Mouse (Mus musculus): ENCODE data around the gene Rpl13a. TPM values are rescaled to one million over a fixed set of nuclear protein-coding genes. Genes with fewer than 3 reads are reported as not detected.
"Not testable (repeated sequence)": the region's sequence is repeated elsewhere in the genome, so short reads cannot be mapped to it uniquely, and the experiment has no call there.

The Rpl13a gene
- total RNA-seq, 2 experiments from 2014 or later, result 3,605 to 4,750 TPM

DNA sequence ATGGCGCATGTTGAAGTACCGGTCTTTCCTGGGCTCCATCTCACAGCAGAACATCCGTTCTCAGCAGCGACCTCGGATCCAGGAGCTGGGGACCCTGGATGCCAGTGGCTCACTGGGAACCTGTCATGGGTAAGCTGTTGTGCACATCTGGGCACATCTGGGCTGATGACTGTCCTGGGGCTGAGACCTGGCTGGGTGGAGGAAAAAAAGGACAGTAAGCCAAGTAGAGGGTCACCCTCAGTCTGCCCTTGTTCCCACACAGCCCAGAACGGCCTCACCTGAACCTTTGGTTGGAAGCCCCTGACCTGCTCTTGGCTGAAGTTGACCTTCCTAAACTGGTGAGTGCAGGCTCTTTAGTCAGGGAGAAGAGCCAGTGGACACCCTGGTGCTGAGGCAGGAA is 30.4 kb upstream of the Rpl13a start:
- no peak for ATAC-seq (replicated peaks; ENCODE audit: poor library complexity, severe bottlenecking)

DNA sequence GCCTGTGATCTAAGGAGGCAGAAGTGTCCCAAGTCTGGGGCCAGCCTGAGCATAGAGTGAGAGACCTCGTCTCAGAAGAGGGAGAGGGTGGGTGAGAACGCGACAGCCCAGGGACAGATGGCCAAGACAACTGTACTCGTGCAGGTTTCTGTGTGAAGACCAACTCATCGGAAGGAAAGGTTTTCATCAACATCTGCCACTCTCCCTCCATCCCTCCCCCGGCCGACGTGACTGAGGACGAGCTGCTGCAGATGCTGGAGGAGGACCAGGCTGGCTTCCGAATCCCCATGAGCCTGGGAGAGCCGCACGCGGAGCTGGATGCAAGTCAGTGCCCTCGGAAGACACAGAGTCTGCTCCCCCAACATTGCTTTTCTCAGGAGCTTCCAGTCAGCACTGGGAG is 28.9 kb upstream of the Rpl13a start:
- ATAC-seq (replicated peaks; ENCODE audit: poor library complexity, severe bottlenecking), result no peak

DNA sequence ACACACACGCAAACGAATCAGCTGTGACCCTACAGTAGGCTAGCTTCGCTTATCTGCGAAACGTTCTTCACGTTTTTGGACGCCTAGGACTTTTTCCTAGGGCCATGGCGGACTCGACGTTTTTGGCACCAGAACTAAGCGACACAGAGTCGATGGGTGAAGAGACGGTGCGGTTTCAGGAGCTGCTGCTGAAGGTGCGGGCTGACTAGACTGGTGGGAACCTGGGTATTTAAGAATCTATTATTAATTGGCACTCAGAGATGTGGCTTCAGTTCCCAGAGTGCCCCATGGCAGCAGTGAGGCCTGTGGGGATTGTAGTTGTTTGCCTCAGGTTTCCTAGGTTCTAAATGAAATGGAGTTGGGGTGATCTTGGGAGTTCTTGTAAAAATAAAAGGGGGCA is 27.6 kb upstream of the Rpl13a start:
- ATAC-seq (replicated peaks; ENCODE audit: poor library complexity, severe bottlenecking), result no peak

DNA sequence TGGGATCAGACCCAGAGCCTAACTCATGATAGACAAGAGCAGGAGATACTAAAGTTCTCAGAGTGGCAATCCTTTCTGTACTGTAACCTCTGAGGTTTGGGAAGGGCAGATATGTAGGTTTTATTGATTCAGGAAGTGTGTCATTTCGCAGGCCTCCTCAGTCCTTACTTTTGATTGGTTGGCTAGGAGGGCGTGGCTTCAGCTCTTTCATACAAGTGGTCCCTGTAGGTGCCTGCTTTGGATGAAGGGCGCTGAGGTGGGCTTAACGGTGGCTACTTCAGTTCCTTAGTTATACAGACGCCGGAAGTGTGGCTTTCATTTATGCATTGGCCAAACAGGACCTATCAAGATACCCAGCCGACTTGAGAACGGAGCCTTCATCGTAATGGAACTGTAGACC is 27.0 kb upstream of the Rpl13a start:
- no peak for ATAC-seq (replicated peaks; ENCODE audit: poor library complexity, severe bottlenecking)

DNA sequence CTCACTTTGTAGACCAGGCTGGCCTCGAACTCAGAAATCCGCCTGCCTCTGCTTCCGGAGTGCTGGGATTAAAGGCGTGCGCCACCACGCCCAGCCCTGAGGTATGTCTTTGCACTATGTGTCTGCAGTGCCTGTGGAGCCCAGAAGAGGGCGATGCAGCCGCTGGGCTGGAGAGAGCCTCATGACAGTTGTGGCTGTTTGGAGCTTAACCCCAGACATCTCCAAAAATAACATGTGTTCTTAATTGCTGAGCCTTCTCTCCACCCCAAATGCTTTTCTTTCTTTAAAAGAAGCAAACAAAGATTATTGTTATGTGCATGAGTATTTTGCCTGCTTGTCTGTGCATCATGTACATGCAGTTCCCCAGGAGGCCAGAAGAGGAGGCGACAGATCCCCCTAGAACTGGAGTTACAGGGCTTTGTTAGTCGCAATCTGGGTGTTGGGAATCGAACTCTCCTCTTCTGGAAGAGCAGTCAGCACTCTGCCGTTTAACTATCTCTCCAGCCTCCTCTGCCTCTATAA is 26.5 kb upstream of the Rpl13a start:
- ATAC-seq (replicated peaks; ENCODE audit: poor library complexity, severe bottlenecking), result 0 out of 2 replicates have a peak, but pooled peaks have one; percentile 31

DNA sequence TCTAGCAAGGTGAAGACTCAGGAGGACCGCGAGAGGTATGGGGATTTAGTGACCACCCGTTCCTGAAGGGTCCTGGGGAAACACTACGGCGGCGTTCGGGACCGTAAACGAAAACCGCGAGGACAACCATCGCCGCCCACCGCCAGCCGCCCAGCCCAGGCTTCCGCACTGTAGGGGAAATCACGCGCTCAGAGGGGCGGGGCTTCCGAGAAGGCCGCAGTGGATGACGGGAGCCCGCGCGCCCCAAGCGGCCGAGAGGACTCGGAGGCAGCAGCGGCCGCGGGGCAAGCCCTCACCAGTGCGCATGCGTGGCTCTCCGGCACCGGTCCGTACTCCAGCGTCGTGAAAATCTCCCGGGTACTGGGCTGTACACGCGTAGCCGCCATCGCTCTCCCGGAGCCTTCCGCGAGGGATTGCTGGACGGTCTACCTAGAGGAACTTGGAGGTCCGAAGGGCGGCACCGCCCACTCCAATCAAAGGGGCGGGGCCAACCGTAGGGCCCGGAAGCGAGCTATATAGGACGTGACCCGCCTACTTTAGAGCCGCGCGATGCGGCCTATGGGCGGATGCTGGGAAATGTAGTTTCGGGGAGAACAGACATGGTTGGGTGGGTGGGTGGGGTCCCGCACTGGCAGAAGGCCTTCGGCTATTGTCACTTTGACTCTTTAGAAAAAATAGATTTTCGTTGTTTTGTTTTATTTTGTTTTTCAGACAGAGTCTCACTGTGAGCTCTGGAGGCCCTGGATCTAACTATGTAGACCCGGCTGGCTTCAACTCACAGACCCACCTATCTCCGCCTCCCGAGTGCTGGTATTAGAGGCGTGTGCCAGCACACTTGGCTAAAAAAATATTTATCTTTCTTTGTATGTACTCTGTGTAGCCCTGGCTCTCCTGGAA is 25.8 kb upstream of the Rpl13a start, which contains the start of the genes Pih1d1 and Aldh16a1:
TSS of gene Pih1d1 (plus strand) at position 208 of the 897 bp plus-strand sequence.
TSS of gene Aldh16a1 (minus strand) at position 489 of the 897 bp plus-strand sequence.
- peak; percentile 90 for ATAC-seq (replicated peaks; ENCODE audit: poor library complexity, severe bottlenecking)

DNA sequence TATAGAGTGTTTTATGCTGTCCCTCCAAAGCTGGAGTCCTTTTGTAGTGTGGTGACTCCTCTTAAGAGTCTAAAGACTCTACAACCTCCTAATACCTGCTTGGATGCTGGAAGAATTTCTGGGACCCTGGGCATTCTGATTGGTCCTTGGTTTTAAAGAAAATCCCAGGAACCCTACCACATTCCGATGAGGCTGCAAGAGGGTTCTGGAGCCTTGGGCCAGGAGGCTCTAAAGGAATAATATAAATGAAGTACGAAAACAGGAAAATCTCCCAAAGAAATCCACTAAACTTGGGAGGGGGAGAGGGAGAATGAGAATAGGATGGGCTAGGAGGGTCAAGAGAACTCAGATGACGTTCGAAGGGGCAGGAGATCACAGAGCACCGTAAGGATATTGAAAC is 25.0 kb upstream of the Rpl13a start:
- no peak for ATAC-seq (replicated peaks; ENCODE audit: poor library complexity, severe bottlenecking)

DNA sequence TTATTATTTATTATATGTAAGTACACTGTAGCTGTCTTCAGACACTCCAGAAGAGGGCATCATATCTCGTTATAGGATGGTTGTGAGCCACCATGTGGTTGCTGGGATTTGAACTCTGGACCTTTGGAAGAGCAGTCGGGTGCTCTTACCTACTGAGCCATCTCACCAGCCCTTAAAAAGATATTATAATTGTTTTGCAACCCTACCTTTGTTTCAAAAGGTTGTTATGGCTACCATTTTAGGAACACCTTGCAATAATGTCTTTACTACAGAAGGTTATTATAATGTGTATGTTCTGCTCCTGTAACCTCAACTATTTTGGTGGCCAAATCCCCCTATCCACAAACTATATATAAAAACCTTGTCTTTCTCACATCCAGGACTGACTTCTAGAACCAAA is 24.5 kb upstream of the Rpl13a start:
- not testable (repeated sequence) for ATAC-seq (replicated peaks; ENCODE audit: poor library complexity, severe bottlenecking)

DNA sequence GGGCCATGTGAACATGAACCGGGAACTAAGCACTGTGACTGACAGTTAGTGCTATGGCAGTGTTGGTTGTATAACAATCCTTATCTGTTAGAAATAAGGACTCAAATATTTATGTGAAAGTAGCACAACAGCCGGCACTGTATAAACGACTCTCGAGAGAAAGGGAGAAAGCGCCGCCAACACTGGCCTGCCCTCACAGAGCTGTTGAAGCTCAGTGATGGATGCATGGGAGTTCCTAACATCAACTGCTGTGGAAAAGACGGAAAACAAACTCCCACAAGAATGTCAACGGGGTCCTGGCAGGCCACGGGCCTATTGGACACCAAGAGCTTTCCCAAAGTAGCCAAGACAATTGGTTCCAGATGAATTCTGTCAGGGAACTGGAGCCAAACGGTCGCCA is 22.7 kb upstream of the Rpl13a start:
- ATAC-seq (replicated peaks; ENCODE audit: poor library complexity, severe bottlenecking), result no peak

DNA sequence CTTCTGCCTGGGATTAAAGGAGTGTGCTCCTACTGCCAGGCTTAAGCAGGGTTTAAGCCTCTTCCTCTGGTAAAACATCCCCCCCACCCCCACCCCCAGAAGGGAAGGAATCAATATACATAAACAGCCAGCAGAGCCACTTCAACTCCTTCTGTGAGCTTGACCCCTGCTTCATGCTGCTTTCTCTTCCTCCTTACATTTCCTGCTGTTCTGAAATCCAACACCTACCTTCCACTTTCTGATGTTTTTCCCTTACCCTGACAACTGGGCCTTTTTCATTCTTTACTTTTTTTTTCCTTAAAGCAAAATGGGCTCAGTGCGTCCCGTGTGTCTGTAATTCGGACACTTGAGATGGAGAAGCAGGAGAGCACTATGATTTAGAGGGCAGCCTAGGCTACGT is 21.8 kb upstream of the Rpl13a start:
- ATAC-seq (replicated peaks; ENCODE audit: poor library complexity, severe bottlenecking), result 0 out of 2 replicates have a peak, but pooled peaks have one; percentile 17

DNA sequence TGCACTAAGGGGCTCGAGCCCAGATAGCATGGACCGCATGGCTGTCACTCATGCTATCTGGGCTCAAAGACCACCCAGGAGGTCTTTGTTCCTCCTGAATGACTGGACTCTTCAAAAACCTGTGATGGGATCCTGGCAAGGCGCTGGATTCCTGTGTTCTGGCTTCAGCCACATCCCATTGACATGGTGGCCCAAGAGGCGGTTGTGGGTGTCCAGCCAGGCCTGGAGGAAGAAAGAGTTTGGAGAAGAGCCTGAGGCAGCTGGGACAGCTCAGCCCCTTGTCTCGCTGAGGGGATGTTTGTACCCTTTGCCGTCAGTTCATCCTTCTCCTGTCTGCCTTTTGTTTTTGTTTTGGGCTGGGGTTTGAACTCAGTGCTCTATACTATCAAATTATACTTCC is 21.0 kb upstream of the Rpl13a start:
- ATAC-seq (replicated peaks; ENCODE audit: poor library complexity, severe bottlenecking), result no peak

DNA sequence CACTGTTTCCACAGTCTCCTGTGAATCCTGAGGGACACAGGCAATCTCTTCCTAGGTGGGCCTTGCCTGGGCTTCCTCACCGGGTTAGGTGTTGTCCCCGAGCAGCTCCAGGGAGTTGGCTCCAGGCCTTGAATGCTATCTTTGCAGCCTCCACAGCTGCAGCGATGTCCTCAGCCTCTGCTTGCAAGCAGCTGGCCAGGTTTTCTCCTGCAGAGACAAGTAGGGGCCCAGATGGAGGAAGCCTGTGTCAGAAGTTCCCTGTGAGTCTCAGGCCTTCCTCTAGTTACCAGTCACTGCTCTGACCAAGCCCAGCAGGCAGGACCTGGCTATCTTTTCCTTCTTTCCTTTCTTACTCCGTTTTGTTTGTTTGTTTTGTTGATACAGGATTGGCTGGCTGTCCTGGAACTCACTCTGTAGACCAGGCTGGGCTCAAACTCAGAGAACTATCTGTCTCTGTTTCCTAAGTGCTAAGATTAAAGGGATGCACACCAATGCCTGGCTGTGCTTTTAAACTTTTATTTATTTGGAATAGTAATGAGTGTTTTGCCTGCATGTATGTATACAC is 20.1 kb upstream of the Rpl13a start:
- ATAC-seq (replicated peaks; ENCODE audit: poor library complexity, severe bottlenecking), result no peak

DNA sequence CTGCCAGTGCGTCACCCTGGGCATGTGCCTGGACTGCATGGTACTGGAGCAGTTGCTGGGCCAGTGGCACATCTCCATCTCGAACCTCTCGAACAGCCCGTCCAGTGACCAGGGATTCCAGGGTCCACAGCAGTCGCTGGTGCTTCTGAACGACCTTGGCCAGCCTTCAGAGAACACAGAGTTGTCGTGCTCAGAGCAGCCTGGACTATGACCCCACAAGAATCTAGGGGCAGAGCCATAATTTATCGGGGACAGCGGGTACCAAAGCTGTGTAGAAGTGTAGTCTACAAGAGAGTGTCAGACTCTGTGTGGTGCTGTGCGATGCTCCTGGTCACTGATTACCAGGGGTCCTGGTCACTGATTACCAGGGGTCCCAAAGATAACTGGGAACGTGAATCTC is 19.3 kb upstream of the Rpl13a start:
- no peak for ATAC-seq (replicated peaks; ENCODE audit: poor library complexity, severe bottlenecking)

DNA sequence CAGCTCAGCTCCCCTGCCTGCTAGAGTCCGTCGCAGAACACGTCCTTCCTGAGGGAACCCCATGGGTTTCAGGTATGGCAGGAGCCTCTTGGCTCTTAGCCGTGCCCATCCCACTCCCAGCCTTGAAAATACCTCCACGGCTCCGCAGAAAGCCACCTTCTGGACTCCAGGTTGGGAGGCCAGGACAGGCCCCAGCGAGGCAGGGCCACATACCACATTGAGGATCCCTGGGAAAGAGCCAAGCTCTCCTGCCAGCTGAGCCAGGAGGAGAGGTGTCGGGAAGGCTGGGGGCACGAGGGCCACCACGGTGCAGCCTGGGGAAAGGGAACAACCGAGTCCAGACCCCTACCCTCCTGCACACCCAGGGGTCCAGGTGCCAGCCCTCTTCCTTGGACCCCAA is 18.7 kb upstream of the Rpl13a start:
- no peak for ATAC-seq (replicated peaks; ENCODE audit: poor library complexity, severe bottlenecking)

DNA sequence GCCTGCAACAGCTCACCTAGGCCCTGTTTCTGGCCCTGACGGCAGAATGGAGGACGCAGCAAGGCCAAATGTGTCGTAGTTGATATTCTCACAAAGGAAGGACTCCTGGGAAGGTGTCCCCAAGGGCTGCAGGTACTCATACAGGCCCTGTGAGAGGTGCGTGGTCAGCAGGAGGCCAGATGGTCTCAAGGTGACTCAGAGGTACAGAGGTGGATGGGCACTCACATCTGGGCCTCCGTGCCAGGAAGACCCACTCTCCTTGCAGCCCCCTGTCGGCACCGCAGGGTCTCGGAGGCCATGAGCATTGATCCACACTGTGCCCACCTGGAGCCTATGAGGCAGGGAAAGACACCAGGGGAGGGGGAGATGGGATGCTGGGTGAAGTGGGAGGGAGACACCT is 16.9 kb upstream of the Rpl13a start:
- ATAC-seq (replicated peaks; ENCODE audit: poor library complexity, severe bottlenecking), result no peak

DNA sequence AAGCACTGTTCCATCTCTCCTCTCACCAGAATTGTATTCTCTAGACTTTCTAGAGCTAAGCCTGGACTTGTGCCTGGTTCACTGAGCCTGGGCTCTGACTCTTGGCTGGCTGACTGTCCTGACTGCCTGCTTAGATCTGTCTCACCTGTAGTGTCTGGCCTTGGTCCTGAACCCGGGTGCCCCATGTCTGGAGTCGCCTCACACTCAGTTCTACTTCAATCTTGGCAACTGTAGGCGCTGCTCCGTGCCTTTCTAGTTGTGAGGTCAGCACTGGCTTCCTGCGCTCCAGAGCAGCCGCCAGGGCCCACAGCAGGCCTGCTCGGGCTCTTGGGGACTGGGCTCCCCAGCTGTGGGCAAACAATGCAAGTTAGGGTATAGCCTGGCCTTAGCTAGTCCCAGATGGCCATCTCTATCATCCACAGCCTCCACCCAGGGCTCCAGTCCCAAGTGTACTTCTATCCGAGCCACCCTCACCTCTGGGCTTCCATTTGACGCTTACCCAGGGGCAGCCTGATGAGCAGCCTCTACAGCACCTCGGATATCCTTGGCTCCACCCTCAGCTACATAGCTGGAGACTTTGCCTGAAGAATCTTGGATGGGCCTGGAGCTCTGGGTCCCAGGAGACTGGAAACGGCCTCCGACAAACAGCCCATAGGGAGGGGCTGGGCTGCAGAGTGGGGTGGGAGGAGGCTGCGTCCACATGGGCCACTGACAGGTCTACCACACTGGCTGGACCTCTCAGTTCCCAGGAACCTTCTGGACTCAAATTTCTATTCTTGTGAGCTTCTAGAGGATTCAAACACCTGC is 16.0 kb upstream of the Rpl13a start:
- ATAC-seq (replicated peaks; ENCODE audit: poor library complexity, severe bottlenecking), result no peak

DNA sequence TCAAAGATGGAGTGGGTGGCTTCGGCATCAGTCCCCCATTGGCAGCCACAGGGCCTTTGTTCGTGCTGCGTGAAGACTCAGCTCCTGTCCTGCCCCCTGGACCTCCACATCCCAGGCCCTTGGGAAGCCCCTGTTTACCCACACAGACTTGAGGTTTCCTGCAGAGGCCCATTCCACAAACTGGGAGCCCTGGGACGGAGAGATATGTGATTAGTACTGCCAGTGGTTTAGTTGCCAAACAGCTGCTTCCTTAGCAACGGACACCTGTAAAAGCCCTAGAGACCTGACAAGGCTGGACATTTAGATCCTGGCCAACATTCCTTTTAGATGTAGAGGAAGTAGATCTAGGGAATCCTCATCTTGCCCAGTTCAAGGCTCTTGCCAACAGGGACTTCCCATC is 13.4 kb upstream of the Rpl13a start:
- no peak for ATAC-seq (replicated peaks; ENCODE audit: poor library complexity, severe bottlenecking)

DNA sequence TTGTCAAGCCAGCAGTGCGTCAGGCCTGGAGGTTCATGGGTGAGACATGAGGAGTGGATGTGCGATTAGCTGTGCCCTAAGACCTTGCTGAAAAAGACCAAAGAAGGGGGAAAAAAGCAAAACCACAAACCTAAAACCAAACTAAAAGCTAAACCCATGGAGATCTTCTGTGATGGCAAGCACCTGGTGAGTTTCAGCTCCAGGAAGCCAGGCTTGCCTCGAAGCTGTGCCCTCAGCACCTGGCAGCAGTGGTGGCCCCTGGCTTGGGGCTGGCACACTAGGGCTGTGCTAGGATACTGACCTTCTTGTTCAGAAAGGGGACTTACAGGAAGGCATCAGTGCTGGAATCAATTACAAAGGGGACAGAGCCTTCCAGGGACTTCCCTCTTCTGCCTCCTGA is 12.8 kb upstream of the Rpl13a start:
- ATAC-seq (replicated peaks; ENCODE audit: poor library complexity, severe bottlenecking), result no peak

DNA sequence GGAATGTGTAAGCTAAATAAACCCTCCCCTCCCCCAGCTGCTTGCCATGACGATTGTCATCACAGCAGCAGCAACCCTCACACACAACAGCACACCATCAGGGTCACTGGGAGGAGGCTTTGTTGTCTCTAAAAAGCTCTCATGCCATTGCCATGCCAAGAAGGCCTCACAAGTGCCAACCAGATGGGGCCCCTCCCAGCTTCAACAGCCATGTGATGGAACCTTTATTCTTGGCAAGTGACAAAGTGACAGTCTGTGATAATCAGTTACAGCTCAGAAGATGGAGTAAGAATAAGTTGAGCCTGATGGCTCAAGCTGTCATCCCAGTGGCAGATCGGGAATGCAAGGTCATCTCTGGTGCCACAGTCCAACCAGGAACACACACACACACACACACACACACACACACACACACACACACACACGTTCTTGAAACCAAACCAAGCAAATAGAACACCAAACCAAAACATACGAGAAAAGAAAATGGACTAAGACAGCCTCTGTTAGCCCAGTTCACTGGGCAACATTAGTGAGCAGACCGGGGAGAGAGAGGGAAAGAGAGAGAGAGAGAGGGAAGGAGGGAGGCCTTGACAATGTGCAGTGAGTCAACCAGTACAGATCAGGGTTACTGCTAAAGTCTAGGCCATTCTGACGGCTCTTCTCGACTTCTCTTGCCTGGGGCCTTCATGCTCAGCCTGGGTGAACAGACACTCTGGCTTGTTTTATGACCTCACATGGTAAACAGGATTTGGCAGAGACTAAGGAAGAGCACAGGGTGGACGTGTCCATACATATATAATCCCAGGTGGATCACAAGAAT is 11.6 kb upstream of the Rpl13a start:
- no peak for ATAC-seq (replicated peaks; ENCODE audit: poor library complexity, severe bottlenecking)

DNA sequence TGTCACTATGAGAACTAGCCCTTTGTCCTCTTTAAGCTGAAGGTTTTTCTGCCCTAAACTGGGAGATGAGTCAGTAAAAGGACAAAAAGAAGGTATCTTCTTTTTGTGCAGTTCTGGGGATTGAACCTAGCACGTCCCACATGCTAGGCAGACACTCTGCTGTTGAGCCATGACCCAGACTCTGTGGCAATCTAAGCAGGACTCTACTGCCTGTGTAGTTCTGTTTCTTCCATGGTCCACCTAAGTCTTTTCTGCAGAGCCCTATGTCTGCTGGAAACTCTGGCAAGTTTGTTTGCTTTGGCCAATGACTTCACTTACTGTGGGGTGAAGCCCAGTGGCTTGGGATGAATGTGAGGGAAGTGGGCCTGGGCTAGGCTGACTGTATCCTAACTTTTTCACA is 9.8 kb upstream of the Rpl13a start:
- ATAC-seq (replicated peaks; ENCODE audit: poor library complexity, severe bottlenecking), result no peak
